Mouse (Mus musculus): ENCODE data around the gene Plxdc1. TPM values are rescaled to one million over a fixed set of nuclear protein-coding genes. Genes with fewer than 3 reads are reported as not detected.

Gene Plxdc1
- polyA plus RNA-seq, 1 experiment from 2014 or later: not detected

DNA sequence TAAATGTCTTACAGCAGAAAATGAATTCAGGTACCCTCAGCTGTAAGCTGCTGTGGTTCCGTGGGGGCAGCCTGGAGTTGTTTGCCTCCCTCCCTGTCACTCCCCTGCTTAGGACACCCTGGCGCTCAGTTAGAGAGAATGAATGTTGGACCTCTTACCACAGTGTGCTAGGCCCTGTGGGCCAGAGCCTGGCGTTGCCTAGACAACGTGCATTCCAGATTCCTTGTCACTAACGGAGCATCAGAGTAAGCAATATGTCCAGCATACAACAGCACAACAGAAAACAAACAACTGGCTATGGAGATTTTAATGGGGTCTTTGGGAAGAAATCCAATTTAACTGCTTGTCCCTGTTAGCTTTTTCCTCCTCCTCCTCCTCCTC, 27.0 kb downstream of the Plxdc1 start:
- Histone ChIP-seq H3K4me3 (ENCODE audit: low read depth, low read length) (no peak overlapping the region), H3K4me1 (ENCODE audit: control insufficient read depth, insufficient read depth, low read length) (0 out of 2 replicates have a peak, but pooled peaks cover 3% of the 10 kb centered on the region), H3K27me3 (ENCODE audit: control insufficient read depth, insufficient read depth, low read length) (peaks cover 2% of the 10 kb centered on the region; the same call in 1 of the 2 replicates), H3K9ac (ENCODE audit: low read depth, low read length) (no peak overlapping the region), H3K27ac (ENCODE audit: low read depth, low read length) (no peak overlapping the region), H3K9me3 (replicated peaks; ENCODE audit: control insufficient read depth, low read length) (no peaks in the 10 kb centered on the region), H3K4me2 (no peak overlapping the region), H3K36me3 (ENCODE audit: control insufficient read depth, insufficient read depth, low read length) (no peaks in the 10 kb centered on the region)
- ATAC-seq (replicated peaks; ENCODE audit: insufficient number of reproducible peaks, low FRiP score, low TSS enrichment): no peak
- WGBS (ENCODE audit: insufficient replicate concordance): 70% methylated on average over 5 of the region's 5 CpGs

- Histone ChIP-seq H3K4me3 (ENCODE audit: low read depth, low read length) (no peak overlapping the region), H3K36me3 (ENCODE audit: control insufficient read depth, insufficient read depth, low read length) (no peaks in the 10 kb centered on the region), H3K9me3 (replicated peaks; ENCODE audit: control insufficient read depth, low read length) (no peaks in the 10 kb centered on the region), H3K4me1 (ENCODE audit: control insufficient read depth, insufficient read depth, low read length) (0 out of 2 replicates have a peak, but pooled peaks cover 3% of the 10 kb centered on the region), H3K27ac (ENCODE audit: low read depth, low read length) (no peak overlapping the region), H3K27me3 (ENCODE audit: control insufficient read depth, insufficient read depth, low read length) (no peaks in the 10 kb centered on the region; the same call in 1 of the 2 replicates), H3K9ac (ENCODE audit: low read depth, low read length) (no peak overlapping the region), H3K4me2 (no peak overlapping the region)
- no peak for ATAC-seq (replicated peaks; ENCODE audit: insufficient number of reproducible peaks, low FRiP score, low TSS enrichment)
- WGBS (ENCODE audit: insufficient replicate concordance): 68% methylated on average over 7 of the region's 7 CpGs
Measured at GRCm38 (mm10) chr11:97958641-97959299, 27.5 kb downstream of the Plxdc1 start.

- WGBS (ENCODE audit: insufficient replicate concordance): 65% methylated on average over 6 of the region's 6 CpGs
- Histone ChIP-seq H3K4me1 (ENCODE audit: control insufficient read depth, insufficient read depth, low read length) (0 out of 2 replicates have a peak, but pooled peaks cover 3% of the 10 kb centered on the region), H3K27me3 (ENCODE audit: control insufficient read depth, insufficient read depth, low read length) (no peaks in the 10 kb centered on the region; the same call in 1 of the 2 replicates), H3K4me2 (no peak overlapping the region), H3K36me3 (ENCODE audit: control insufficient read depth, insufficient read depth, low read length) (no peaks in the 10 kb centered on the region), H3K9me3 (replicated peaks; ENCODE audit: control insufficient read depth, low read length) (no peaks in the 10 kb centered on the region), H3K27ac (ENCODE audit: low read depth, low read length) (no peak overlapping the region), H3K4me3 (ENCODE audit: low read depth, low read length) (no peak overlapping the region), H3K9ac (ENCODE audit: low read depth, low read length) (no peak overlapping the region)
- ATAC-seq (replicated peaks; ENCODE audit: insufficient number of reproducible peaks, low FRiP score, low TSS enrichment): no peak
Measured at GRCm38 (mm10) chr11:97956905-97957560, 29.2 kb downstream of the Plxdc1 start.

DNA sequence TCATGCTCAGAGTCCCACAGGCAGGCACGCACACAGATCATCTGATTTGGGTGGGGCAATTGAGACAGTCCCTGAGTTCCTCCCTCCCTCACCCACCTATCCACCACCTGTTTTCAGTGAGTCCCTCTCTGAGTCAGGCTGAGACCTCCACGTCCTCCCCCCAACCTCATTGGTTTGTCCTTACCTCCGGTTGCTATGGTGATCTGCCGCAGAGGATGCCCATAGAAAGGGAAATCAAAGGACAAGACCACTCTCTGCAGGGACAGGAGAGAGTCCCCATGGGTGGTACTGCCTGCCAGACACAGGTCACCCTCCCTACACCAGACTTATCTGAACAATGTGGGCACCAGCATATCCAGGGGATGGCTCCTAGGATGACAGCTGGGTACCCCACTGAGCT, 30.3 kb downstream of the Plxdc1 start:
- ATAC-seq (replicated peaks; ENCODE audit: insufficient number of reproducible peaks, low FRiP score, low TSS enrichment): no peak
- WGBS (ENCODE audit: insufficient replicate concordance): 55% methylated on average over 4 of the region's 4 CpGs
- H3K9ac ChIP-seq (ENCODE audit: low read depth, low read length): no peak overlapping the region
- H3K4me2 ChIP-seq: no peak overlapping the region
- H3K4me3 ChIP-seq (ENCODE audit: low read depth, low read length): no peak overlapping the region
- H3K27ac ChIP-seq (ENCODE audit: low read depth, low read length): no peak overlapping the region
- no peaks in the 10 kb centered on the region for H3K9me3 ChIP-seq (replicated peaks; ENCODE audit: control insufficient read depth, low read length)
- H3K4me1 ChIP-seq (ENCODE audit: control insufficient read depth, insufficient read depth, low read length): 0 out of 2 replicates have a peak, but pooled peaks cover 3% of the 10 kb centered on the region
- H3K27me3 ChIP-seq (ENCODE audit: control insufficient read depth, insufficient read depth, low read length): no peaks in the 10 kb centered on the region; the same call in 1 of the 2 replicates
- no peaks in the 10 kb centered on the region for H3K36me3 ChIP-seq (ENCODE audit: control insufficient read depth, insufficient read depth, low read length)

DNA sequence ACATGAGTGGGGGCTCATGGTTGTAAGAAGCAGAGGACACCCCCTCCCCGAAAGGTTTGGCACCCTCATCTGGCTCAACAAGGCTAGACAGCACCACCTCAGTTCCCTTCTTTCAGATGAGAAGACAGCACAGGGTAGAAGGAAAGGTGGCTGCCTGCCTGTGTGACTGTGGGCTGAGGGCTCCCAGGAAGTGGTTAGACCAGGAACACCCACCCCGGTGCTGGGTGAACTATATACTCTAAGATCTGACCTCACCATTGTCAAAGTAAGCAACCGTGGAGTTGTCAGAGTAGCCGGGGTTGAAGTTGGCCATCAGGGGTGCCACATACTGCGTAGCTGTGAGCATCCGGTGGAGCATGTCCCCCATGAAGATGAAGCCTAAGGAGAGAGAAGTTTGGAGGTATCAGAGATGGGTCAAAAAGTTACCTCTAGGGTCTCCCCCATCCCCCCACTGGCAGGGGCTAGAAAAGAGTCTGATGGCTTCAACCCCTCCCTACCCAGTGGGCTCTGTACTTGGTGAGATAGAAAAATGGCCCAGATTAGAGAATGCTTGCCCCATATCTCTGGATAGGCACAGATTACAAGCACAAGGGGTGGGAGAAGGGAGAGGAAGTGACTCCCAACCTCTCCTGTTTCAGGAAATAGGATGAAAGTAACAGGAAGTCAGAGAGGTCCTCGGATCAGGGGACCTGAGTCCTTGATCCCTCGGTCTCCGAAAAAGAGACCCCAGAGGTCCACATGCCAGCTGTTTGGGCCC, 30.9 kb downstream of the Plxdc1 start:
- no peak for ATAC-seq (replicated peaks; ENCODE audit: insufficient number of reproducible peaks, low FRiP score, low TSS enrichment)
- Histone ChIP-seq H3K4me1 (ENCODE audit: control insufficient read depth, insufficient read depth, low read length) (0 out of 2 replicates have a peak, but pooled peaks cover 3% of the 10 kb centered on the region), H3K4me3 (ENCODE audit: low read depth, low read length) (no peak overlapping the region), H3K27ac (ENCODE audit: low read depth, low read length) (no peak overlapping the region), H3K9ac (ENCODE audit: low read depth, low read length) (no peak overlapping the region), H3K9me3 (replicated peaks; ENCODE audit: control insufficient read depth, low read length) (no peaks in the 10 kb centered on the region), H3K27me3 (ENCODE audit: control insufficient read depth, insufficient read depth, low read length) (no peaks in the 10 kb centered on the region; the same call in 1 of the 2 replicates), H3K36me3 (ENCODE audit: control insufficient read depth, insufficient read depth, low read length) (no peaks in the 10 kb centered on the region), H3K4me2 (no peak overlapping the region)
- 71% methylated on average over 9 of the region's 9 CpGs for WGBS (ENCODE audit: insufficient replicate concordance)

- Histone ChIP-seq H3K4me1 (ENCODE audit: control insufficient read depth, insufficient read depth, low read length) (0 out of 2 replicates have a peak, but pooled peaks cover 3% of the 10 kb centered on the region), H3K36me3 (ENCODE audit: control insufficient read depth, insufficient read depth, low read length) (no peaks in the 10 kb centered on the region), H3K9ac (ENCODE audit: low read depth, low read length) (no peak overlapping the region), H3K9me3 (replicated peaks; ENCODE audit: control insufficient read depth, low read length) (no peaks in the 10 kb centered on the region), H3K27me3 (ENCODE audit: control insufficient read depth, insufficient read depth, low read length) (no peaks in the 10 kb centered on the region; the same call in 1 of the 2 replicates), H3K4me2 (no peak overlapping the region), H3K4me3 (ENCODE audit: low read depth, low read length) (no peak overlapping the region), H3K27ac (ENCODE audit: low read depth, low read length) (no peak overlapping the region)
- no peak for ATAC-seq (replicated peaks; ENCODE audit: insufficient number of reproducible peaks, low FRiP score, low TSS enrichment)
- 62% methylated on average over 14 of the region's 14 CpGs for WGBS (ENCODE audit: insufficient replicate concordance)
Measured at GRCm38 (mm10) chr11:97954469-97955141, 31.6 kb downstream of the Plxdc1 start.

- no peak for ATAC-seq (replicated peaks; ENCODE audit: insufficient number of reproducible peaks, low FRiP score, low TSS enrichment)
- Histone ChIP-seq H3K27me3 (ENCODE audit: control insufficient read depth, insufficient read depth, low read length) (no peaks in the 10 kb centered on the region; the same call in 1 of the 2 replicates), H3K9ac (ENCODE audit: low read depth, low read length) (no peak overlapping the region), H3K27ac (ENCODE audit: low read depth, low read length) (no peak overlapping the region), H3K4me2 (no peak overlapping the region), H3K9me3 (replicated peaks; ENCODE audit: control insufficient read depth, low read length) (no peaks in the 10 kb centered on the region), H3K4me3 (ENCODE audit: low read depth, low read length) (no peak overlapping the region), H3K36me3 (ENCODE audit: control insufficient read depth, insufficient read depth, low read length) (no peaks in the 10 kb centered on the region), H3K4me1 (ENCODE audit: control insufficient read depth, insufficient read depth, low read length) (0 out of 2 replicates have a peak, but pooled peaks cover 3% of the 10 kb centered on the region)
- 80% methylated on average over 6 of the region's 6 CpGs for WGBS (ENCODE audit: insufficient replicate concordance)
Measured at GRCm38 (mm10) chr11:97953939-97954275, 32.3 kb downstream of the Plxdc1 start.

Data from heart, embryonic 11.5 days (tissue).